Mouse (Mus musculus): Measurements from ENCODE around the gene Olfr690. TPM values are rescaled to one million over a fixed set of nuclear protein-coding genes. Genes with fewer than 3 reads are reported as not detected.

The Olfr690 gene
- polyA plus RNA-seq, 1 experiment, result not detected

DNA sequence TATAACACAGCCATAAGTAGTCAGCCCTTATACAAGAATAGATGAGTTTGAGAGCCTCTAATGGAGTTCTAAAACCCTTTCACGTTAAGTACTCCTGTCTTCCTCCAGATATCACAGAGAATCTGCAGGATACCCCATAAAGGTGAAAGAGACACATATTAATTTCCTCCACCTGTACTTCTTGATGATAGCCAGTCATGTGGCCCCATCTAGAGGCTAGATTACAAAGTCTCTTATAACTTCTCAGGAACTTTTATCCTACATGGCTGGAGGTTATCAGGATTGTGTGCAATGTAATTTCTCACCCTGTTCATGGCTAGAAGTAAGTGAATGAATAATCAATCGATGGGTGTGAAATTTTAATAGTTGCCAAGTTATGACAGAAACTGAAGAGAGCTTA, 8.6 kb downstream of the Olfr690 start:
- H3K27ac ChIP-seq (ENCODE audit: control insufficient read depth, insufficient read depth, low read length), result no peak overlapping the region
- H3K27me3 ChIP-seq (ENCODE audit: control insufficient read depth, insufficient read depth, low read length), result no peaks in the 10 kb centered on the region
- no peak for DNase-seq
- no peak overlapping the region for H3K4me3 ChIP-seq (ENCODE audit: control insufficient read depth, insufficient read depth, low read length)
- no peaks in the 10 kb centered on the region for H3K36me3 ChIP-seq (ENCODE audit: control insufficient read depth, insufficient read depth, low read length)
- H3K4me1 ChIP-seq (replicated peaks; ENCODE audit: control insufficient read depth, insufficient read depth, low read length), result no peaks in the 10 kb centered on the region
- no peak for TF ChIP-seq POLR2A (IDR thresholded peaks at IDR 0.05; ENCODE audit: control insufficient read depth, extremely low read depth, insufficient read depth, low read length, poor library complexity)
- no peak for TF ChIP-seq CTCF (IDR thresholded peaks at IDR 0.05; ENCODE audit: borderline replicate concordance, control insufficient read depth, extremely low read depth, insufficient read depth, low read length, poor library complexity)
- 79% methylated on average over 2 of the region's 2 CpGs for WGBS

- no peaks in the 10 kb centered on the region for H3K4me1 ChIP-seq (replicated peaks; ENCODE audit: control insufficient read depth, insufficient read depth, low read length)
- no peaks in the 10 kb centered on the region for H3K27me3 ChIP-seq (ENCODE audit: control insufficient read depth, insufficient read depth, low read length)
- H3K36me3 ChIP-seq (ENCODE audit: control insufficient read depth, insufficient read depth, low read length), result no peaks in the 10 kb centered on the region
- 84% methylated on average over 1 of the region's 1 CpGs for WGBS
- no peak within 1 kb of the TSS for H3K4me3 ChIP-seq (ENCODE audit: control insufficient read depth, insufficient read depth, low read length)
- TF ChIP-seq CTCF (IDR thresholded peaks at IDR 0.05; ENCODE audit: borderline replicate concordance, control insufficient read depth, extremely low read depth, insufficient read depth, low read length, poor library complexity), result no peak
- TF ChIP-seq POLR2A (IDR thresholded peaks at IDR 0.05; ENCODE audit: control insufficient read depth, extremely low read depth, insufficient read depth, low read length, poor library complexity), result no peak
- H3K27ac ChIP-seq (ENCODE audit: control insufficient read depth, insufficient read depth, low read length), result no peak within 1 kb of the TSS
- DNase-seq, result no peak
Observed at GRCm38 (mm10) chr7:105310865-105311264, 23.0 kb downstream of the Olfr690 start, which contains the start of gene Olfr689. Olfr689 (plus strand) TSS chr7:105311165.

- no peak for DNase-seq
- Histone ChIP-seq H3K4me3 (ENCODE audit: control insufficient read depth, insufficient read depth, low read length) (no peak overlapping the region), H3K27ac (ENCODE audit: control insufficient read depth, insufficient read depth, low read length) (no peak overlapping the region), H3K36me3 (ENCODE audit: control insufficient read depth, insufficient read depth, low read length) (no peaks in the 10 kb centered on the region), H3K4me1 (replicated peaks; ENCODE audit: control insufficient read depth, insufficient read depth, low read length) (no peaks in the 10 kb centered on the region), H3K27me3 (ENCODE audit: control insufficient read depth, insufficient read depth, low read length) (no peaks in the 10 kb centered on the region)
- TF ChIP-seq POLR2A (IDR thresholded peaks at IDR 0.05; ENCODE audit: control insufficient read depth, extremely low read depth, insufficient read depth, low read length, poor library complexity) (no peak), CTCF (IDR thresholded peaks at IDR 0.05; ENCODE audit: borderline replicate concordance, control insufficient read depth, extremely low read depth, insufficient read depth, low read length, poor library complexity) (no peak)
Observed at GRCm38 (mm10) chr7:105290051-105290450, 43.9 kb downstream of the Olfr690 start.

- Histone ChIP-seq H3K4me1 (replicated peaks; ENCODE audit: control insufficient read depth, insufficient read depth, low read length) (no peaks in the 10 kb centered on the region), H3K36me3 (ENCODE audit: control insufficient read depth, insufficient read depth, low read length) (no peaks in the 10 kb centered on the region), H3K4me3 (ENCODE audit: control insufficient read depth, insufficient read depth, low read length) (no peak within 1 kb of the TSS), H3K27me3 (ENCODE audit: control insufficient read depth, insufficient read depth, low read length) (no peaks in the 10 kb centered on the region), H3K27ac (ENCODE audit: control insufficient read depth, insufficient read depth, low read length) (no peak within 1 kb of the TSS)
- TF ChIP-seq POLR2A (IDR thresholded peaks at IDR 0.05; ENCODE audit: control insufficient read depth, extremely low read depth, insufficient read depth, low read length, poor library complexity) (no peak), CTCF (IDR thresholded peaks at IDR 0.05; ENCODE audit: borderline replicate concordance, control insufficient read depth, extremely low read depth, insufficient read depth, low read length, poor library complexity) (no peak)
- 84% methylated on average over 6 of the region's 6 CpGs for whole genome bisulfite sequencing
- DNase-seq, result no peak
Observed at GRCm38 (mm10) chr7:105287795-105288194, 46.1 kb downstream of the Olfr690 start, which contains the start of gene Olfr688. Olfr688 (plus strand) TSS chr7:105288095.

Other genes starting within 250 kb of the Olfr690 start
- not detected in 2 replicates for gene Olfr680-ps1, start 241.3 kb downstream of the Olfr690 start, polyA plus RNA-seq (2012; rRNA removed)
- gene Olfr681, start 217.3 kb downstream of the Olfr690 start, polyA plus RNA-seq (2012; rRNA removed), result not detected in 2 replicates
- gene Olfr683, start 187.1 kb downstream of the Olfr690 start, polyA plus RNA-seq (2012; rRNA removed), result not detected in 2 replicates
- not detected in 2 replicates for gene Olfr684, start 170.5 kb downstream of the Olfr690 start, polyA plus RNA-seq (2012; rRNA removed)
- not detected in 2 replicates for gene Olfr685, start 148.1 kb downstream of the Olfr690 start, polyA plus RNA-seq (2012; rRNA removed)
- not detected in 2 replicates for gene Olfr686, start 126.6 kb downstream of the Olfr690 start, polyA plus RNA-seq (2012; rRNA removed)
- gene Olfr688, start 46.0 kb downstream of the Olfr690 start, polyA plus RNA-seq (2012; rRNA removed), result not detected in 2 replicates
- not detected in 2 replicates for gene Olfr689, start 22.9 kb downstream of the Olfr690 start, polyA plus RNA-seq (2012; rRNA removed)
- gene Olfr691, start 8.2 kb upstream of the Olfr690 start, polyA plus RNA-seq (2012; rRNA removed), result not detected in 2 replicates
- not detected in 2 replicates for gene Olfr692, start 34.1 kb upstream of the Olfr690 start, polyA plus RNA-seq (2012; rRNA removed)
- gene Gm5901, start 40.9 kb upstream of the Olfr690 start, polyA plus RNA-seq (2012; rRNA removed), result 0.08 TPM in 1 of 2 replicates, not detected in the other
- gene Fam160a2, start 66.0 kb upstream of the Olfr690 start, polyA plus RNA-seq (2012; rRNA removed), result 36.6 and 52.6 TPM in 2 replicates
- gene Cnga4, start 70.5 kb upstream of the Olfr690 start, polyA plus RNA-seq (2012; rRNA removed), result 0.19 TPM in 1 of 2 replicates, not detected in the other
- 0.24 and 0.28 TPM in 2 replicates for gene Cckbr, start 91.6 kb upstream of the Olfr690 start, polyA plus RNA-seq (2012; rRNA removed)
- 12.7 and 14.5 TPM in 2 replicates for gene Cavin3, start 148.2 kb upstream of the Olfr690 start, polyA plus RNA-seq (2012; rRNA removed)
- 43.3 and 47.7 TPM in 2 replicates for gene Smpd1, start 220.3 kb upstream of the Olfr690 start, polyA plus RNA-seq (2012; rRNA removed)
- gene Apbb1, start 247.5 kb upstream of the Olfr690 start, polyA plus RNA-seq (2012; rRNA removed), result 17.7 and 34.8 TPM in 2 replicates

Measured in thymus, adult 2 months (tissue).